Mouse (Mus musculus): ENCODE results near the gene Cited2. TPM values are rescaled to one million over a fixed set of nuclear protein-coding genes. Genes with fewer than 3 reads are reported as not detected.

Cited2 gene
- 14.7 and 29.5 TPM in 2 replicates for polyA plus RNA-seq (2012; rRNA removed)

DNA sequence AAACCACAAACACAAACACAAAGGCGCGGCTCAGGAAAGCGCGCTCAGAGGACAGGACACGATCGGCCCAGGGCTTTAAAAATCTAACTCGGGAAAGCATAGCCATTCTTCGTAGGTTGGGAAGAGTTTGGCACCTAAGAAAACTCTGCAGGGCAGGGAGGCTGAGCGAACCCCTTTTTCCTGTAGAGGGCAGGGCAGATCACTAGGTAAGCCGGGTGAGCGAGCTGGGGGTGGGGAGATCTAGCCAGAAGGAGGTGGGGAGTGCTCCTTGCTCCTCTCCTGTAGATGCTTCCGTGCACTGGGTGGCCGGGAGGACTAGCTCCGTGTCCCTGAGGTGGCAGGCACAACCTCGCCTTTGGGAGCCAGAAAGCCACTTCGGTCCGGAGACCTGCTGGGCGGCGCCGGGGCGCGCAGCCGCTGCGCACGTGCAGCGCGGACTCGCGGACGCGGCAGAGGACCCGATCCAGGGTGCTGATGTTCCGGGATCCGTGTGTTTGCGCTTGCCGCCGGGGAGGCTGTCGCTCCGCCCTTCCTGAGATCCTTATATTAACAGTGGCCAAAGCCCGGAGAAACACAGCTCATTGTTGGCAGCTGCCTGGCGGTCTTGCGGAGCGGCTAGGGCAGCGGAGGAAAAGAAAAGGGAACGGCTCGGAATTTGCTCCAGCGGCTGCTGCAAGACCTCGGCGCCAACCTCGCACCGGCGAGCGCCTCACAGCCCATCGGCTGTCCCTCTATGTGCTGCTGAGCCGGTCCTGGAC, at the start of gene Cited2:
Gene Cited2 (plus strand): TSS at position 566 of the 758 bp plus-strand sequence.
- DNase-seq (ENCODE audit: low read depth) = no peak

DNA sequence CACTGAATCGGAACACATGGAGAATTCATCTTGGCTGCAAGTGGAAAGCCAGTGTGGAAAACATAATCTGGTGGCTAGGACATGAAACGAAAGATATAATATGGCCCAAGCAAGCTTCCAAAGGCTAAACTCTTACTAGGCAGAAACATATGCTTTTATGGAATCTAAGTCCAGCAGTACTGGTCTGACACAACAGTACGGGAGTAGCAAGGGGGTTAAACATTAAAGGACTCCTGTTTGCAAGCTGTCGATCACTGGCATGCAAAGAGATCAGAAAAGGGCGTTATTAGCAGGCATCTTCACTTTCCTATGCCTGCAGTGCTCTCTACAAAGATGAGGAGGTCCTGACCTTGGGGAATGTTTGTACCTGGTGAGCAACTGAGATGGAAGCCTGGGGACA, 48.6 kb upstream of the Cited2 start:
- DNase-seq (ENCODE audit: low read depth) = no peak

DNA sequence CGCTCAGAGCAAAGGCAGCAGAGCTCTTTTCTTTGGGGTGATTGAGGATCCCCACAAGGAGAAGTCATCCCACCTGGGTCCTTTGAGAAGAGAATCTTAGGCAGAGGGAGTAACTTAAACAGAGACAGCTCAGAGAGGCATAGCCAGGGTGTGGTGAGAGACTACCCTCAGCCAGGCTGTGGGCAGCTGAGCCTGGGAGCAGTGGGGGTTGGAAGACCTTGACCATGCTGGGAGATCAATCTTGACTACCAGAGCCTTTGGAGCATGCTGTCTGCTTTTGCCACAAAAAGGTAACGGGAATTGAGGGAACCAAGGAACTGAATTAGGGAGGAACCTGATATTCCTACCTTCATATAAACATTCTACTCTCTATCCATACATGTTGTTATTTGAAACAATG, 48.1 kb upstream of the Cited2 start:
- DNase-seq (ENCODE audit: low read depth) = no peak

GRCm38 (mm10) chr10:17676464-17676863, 46.6 kb upstream of the Cited2 start:
- DNase-seq (ENCODE audit: low read depth) = no peak

DNA sequence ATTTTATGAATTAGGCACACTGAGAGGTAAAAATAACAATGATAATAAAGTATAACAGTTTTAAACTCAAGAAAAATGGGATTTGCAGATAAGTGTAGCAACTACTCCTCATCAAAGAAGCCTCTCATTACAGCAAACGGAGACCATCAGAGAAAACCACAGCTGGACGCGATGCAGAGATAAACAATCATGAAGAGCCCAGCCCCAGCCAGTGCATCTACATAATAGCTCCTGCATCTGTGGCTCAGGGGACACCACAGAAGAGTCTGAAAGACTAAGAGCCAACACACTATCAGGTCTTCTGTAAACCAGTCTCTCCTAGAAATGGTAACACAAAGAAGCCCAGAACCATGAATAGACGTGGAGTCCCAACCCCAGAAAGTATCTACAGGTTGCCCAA, 45.7 kb upstream of the Cited2 start:
- no peak for DNase-seq (ENCODE audit: low read depth)

DNA sequence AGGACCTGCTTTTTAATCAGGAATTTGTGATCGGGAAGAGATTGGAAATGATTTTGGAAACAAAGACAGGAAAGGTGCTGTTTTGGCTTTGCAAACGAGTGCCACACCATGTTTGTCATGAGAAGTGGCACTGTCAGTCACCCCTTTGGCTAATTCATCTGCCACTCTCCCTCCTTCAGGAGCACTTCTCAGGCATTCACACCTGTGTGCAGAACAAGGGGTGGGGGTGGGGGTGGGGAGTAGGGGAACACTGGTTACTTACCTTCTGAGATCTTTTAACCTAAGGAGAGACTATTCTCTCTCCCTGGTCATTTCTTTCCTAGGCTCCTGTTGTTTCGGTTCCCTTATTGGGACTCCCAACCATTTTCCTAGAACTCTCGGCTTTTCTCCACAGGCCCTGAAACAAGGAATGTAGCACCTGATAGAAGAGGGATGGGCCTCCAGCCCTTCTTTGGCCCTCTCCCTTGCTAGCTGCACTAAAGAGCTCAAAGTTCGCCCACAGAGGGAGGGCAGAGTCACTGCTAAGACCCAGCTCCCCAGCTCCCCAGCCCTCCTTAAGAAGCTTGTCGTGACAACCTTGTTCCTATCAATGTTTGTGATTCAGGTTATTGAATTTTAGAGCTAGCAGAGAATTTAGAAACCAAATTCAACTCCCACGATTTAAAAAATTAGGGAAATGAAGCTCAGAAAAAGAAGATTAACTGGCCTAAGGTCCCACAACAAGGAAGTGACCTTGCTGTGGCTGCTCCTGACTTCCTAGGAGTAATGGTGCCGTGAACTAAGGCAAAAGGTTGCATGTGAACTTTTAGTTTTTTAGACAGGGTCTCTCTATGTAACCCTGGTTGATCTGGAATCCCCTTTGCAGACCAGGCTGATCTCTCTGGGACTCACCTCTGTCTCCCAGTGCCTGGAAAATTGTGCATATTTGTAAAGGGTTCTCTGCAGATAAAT, 42.3 kb upstream of the Cited2 start:
- DNase-seq (ENCODE audit: low read depth) = no peak

DNA sequence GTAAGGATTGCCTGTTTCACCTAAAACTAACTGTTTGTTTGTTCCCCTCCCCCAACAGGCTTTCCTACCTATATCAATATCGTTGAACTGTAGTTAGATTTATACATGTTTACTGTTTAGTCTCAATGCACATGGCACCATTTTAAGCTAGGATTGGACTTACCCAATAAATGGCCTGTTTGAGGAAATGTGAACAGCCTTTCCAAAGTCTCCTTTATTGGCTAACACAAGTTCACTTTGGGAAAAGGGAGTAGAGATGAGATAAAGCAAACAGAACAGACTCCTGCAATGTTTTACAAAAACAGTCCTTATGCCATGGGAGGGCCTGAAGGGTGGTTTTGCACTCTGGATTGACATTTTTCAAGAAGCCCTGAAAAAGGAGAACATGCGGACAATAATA, 41.6 kb upstream of the Cited2 start:
- DNase-seq (ENCODE audit: low read depth) = no peak

DNA sequence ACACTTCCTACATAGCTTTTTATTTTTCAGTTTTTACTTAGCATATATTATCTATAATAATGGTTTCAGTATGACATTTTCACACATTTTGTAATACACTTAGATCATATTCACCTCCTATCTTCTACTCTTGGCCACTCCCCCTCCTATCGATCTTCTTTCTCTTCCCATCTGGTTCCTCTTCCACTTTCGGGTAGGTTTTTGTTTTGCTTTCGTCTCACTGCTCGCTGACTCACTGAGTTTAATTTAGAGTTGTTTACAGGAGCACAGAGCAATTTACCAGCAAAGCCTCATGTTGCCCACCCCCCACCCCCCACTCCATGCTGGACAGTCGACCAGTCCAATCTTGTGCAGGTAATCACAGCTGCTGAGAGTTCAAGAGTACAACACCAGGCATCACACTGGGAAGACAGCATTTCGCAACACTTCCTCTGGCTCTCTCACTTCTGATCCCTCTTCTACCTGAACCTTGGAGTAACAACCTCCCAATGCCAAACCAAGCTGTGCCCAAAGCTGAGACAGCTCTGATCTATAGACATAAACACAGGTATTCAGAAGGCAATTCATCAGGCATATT, 39.1 kb upstream of the Cited2 start:
- no peak for DNase-seq (ENCODE audit: low read depth)

DNA sequence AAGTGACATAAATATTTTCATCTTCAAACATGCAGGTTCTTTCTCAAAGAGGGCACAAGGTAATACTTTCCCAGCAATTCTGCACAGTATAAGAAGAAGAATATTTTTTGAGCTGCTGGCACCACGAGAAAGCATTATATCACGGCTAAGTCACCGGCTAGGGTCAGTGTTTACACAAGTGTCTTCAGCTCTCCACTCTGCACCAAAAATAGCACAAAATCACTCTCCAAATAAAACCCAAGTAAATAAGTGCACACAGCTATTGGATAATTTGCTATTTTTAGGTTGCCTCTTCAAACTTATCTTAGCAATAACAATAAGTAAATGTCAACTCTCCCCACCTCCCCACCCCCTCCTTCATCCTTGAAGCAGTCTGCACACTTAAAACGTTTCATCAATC, 33.2 kb upstream of the Cited2 start:
- no peak for DNase-seq (ENCODE audit: low read depth)

DNA sequence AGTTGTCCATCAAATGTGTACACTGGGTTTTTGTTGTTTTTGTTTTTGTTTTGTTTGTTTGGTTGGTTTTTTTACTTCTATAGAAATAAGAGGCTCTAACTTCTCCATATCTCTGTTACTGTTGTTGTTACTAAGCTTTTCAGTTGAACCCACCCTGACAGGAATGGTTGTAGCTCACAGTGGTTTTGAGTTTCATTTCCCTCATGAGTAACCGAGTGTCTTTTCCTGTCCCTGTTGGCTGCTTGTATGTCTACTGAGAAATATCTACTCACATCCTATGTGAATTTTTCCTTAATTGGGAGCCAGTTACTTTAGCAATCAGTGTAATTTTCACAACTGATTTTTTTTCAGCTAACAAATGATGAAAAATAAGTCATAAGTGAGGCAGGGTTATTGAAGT, 31.3 kb upstream of the Cited2 start:
- DNase-seq (ENCODE audit: low read depth) = no peak

GRCm38 (mm10) chr10:17695801-17696200, 27.2 kb upstream of the Cited2 start:
- DNase-seq (ENCODE audit: low read depth) = no peak

DNA sequence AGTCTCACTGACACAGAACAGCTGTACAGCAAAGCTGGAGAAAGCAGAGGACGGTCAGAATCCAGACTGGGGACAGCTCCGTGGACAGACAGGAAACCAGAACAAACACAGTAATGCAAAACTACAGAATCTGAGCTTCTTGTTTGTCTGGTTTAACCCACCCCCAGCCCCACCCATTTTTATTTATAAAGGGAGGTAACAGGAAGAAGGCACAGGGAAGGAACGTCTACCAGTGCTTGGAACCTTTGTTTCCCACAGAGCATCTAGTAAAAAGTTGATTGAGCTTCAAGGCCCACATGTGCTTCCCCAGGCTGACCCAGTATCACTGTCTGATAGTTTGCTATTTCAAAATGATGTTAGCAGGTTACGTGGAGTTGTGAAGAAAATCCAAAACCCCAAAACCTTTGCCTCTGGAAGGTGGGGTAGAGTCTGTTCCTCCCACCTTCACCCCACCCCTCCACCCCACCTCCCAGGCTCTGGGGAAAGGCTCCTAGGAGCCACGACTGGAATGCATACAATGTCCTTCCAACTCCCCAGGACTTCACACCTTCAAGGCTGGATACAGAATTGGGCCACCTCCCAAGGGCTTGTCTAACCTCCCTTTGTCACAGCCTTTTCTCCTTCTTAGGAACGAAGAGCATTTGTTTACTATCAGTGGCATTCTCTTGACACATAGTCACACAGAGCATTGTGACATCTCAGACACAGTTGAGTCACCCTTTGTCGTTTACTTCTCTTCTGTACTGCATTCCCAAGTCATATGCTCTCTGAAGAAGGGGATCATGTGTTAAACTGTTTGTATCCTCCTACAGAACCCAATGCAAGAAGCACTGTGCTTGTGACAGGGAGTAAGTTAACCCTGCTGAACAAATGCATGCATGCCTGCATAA, 25.4 kb upstream of the Cited2 start:
- no peak for DNase-seq (ENCODE audit: low read depth)

DNA sequence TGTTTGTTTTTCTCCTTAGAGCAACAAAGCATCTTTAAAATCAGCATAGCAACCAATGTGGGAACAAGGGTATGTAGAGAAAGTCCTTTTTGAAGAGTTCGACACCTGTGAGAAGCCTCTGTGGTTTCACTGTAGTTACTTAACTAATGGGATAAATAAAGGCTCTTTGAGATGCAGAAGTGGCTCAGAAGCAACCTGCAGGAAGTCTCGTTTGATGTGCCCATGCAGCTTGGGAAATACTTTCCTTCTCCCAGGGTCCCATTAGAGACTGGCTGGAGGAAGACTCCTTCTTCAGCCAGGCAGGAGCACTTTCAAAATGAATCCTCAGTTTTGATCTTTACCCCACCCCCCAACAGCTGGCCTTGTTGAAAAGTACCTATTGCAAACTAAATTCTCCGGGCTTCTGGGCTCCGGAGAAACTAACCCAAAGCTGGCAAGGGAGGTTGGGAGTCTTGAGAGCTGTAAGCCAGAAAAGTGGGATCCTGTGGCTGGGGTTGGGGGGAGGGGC, 17.5 kb upstream of the Cited2 start:
- no peak for DNase-seq (ENCODE audit: low read depth)

DNA sequence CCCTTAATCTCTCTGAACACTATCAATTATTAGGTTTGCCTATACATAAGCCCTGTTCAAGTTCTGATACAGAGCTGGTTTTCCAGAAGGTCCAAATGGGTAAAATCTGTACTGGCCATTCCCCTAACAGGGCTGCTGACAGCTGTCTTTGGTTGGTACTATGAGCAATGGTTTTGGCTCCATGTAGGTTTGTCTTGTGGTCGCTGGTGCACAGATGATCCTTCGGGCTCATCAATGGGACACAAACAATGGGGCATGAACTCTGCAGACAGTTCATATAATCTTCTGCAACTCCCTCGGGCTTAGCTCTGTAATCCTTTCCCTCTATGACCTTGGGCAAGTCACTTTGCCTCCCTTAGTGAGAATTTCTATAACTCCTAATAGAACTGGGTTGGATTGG, 12.3 kb upstream of the Cited2 start:
- no peak for DNase-seq (ENCODE audit: low read depth)

DNA sequence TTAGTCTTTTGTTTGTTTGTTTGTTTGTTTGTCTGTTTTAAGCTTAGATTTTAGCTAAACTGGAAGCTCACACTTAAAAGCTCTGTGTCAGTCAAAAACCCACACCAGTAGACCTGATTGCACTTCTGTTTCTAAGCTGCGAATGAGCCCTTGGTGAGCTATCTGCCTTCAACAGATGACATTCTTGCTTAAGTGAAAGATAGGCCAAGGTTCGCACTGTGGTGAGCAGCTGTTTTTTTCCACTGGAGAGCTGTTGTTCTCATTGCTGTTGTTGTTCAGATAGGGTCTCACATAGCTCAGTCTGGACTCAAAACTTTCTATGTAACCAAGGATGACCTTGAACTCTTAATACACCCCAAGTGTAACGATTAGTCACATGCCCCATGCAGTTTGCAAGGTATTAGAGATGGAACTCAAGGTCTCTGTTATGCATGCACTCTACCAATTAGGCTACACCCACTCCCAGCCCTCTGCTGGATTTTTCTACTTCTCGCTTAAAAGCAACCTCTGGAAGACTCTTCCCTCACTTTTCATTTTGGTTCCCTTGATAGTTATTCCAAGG, 3.9 kb upstream of the Cited2 start:
- DNase-seq (ENCODE audit: low read depth) = no peak

DNA sequence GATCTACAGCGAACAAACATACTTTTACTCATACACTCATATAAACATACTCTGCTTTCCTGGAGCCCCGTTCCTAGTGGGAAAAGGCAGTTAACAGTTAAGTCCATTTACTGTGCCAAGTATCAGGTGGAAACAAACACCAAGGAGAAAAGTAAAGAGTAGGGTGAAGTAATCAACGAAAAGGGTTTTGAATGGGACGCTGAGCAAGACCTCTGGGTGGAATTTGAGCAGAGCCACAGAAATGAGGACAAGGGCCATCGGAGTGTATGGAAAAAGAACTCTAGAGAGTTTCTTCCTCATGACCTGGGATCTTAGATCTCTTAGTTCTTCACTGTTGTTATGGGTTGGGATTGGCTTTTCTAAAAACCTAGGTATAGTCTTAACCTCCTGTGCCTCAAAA, 3.4 kb upstream of the Cited2 start:
- no peak for DNase-seq (ENCODE audit: low read depth)

DNA sequence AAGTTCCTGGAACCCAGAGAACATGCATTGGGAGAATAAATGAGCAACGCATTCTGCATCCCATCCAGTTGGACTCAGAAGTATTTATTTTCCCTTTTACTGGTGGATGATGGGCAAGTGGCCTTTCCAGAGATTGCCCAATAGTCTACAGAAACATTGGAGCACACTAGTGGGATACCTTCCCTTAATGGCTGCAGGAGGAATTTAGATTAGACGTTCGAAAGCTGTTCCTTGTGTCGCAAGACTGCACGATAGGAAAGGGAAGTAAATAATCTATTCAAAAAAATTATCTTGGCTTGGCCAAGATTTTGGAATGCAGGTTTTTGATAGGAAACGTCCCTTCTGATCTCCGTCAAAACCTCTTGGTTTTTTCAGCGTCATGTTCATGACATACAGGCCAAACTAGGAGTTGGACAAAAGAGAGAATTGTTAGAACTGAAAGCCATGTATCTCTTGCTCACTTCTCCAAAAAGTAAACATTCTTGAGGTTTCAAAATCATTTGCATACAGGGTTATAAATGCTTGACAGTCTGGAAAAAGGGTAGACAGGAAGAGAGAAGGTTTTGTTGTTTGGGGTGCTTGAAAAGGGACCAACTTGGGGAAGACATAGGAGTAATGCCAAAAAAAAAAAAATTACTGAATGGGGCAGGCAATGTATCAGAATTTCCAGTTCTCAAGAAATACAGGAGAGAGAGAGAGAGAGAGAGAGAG, 2.0 kb upstream of the Cited2 start:
- no peak for DNase-seq (ENCODE audit: low read depth)

DNA sequence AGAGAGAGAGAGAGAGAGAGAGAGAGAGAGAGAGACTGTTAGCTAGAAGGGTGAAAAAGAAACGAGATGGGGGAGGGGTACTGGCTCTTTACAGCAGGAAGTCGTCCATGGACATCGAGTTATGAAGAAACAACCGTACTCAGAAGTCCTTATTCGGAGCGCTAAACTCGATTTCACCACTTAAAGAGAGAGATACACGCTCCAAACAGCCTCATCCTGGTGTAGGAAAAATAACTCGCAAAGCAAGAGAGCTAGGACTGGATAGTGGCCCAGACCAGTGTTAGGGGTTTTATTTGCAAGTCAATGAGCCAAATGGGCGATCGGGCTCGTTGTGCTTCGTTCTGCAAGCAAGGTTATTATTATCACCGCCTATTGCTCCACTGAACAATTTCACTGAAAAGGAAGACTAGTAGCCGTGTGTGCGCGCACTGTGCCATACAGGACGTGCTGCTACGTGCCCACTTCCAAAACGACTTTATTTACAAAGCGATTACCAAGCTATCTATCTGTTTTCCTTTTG, 1.4 kb upstream of the Cited2 start:
- no peak for DNase-seq (ENCODE audit: low read depth)

DNA sequence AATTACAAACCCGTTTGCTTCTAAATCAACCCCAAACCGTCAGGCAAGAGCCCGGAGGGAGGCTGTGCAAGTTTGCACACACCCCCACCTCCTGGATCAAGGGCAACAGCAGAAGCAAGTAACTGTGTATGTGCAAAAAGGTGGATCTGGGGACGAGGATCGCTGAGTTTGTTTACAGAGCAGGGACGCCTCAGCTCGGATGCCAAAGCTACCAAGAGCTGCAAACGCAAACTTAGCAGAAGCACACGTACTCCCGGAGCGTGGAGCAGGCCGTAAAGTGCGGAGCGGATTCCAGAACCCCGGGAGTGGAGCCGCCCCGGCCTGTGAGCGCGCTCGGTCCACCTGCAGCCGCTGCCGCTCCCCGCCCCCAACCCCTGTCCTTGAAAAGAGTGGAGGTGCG, 860 bp upstream of the Cited2 start:
- DNase-seq (ENCODE audit: low read depth) = peak; percentile 70

- DNase-seq (ENCODE audit: low read depth) = no peak
These were observed 413 bp downstream of the Cited2 start for GRCm38 (mm10) chr10:17723421-17723841.

All from gonadal fat pad, adult 2 months (tissue).